Mouse (Mus musculus) midbrain, embryonic 15.5 days (tissue): ENCODE measurements around the gene Rasgrf1. TPM values are rescaled to one million over a fixed set of nuclear protein-coding genes. Genes with fewer than 3 reads are reported as not detected.

Experiments
- polyA plus RNA-seq: library from polyadenylated mRNA; unstranded; fragments of >200 nt; fragmentation: Nextera tagmentation; extraction: Ambion mirVana; gene quantifications from 2 replicates; pipeline ENCODE4 v1.2.1, GENCODE M21; 2015

The Rasgrf1 gene
- polyA plus RNA-seq, 1 experiment from 2014 or later: 5.3 TPM

Other genes with a start within 250 kb of the Rasgrf1 start
- 52.7 and 58.4 TPM in 2 replicates for gene Tmed3, start 204.8 kb upstream of the Rasgrf1 start, polyA plus RNA-seq
- 0.20 and 0.23 TPM in 2 replicates for gene Ankrd34c, start 171.4 kb upstream of the Rasgrf1 start, polyA plus RNA-seq
- gene Ctsh, start 144.2 kb downstream of the Rasgrf1 start, polyA plus RNA-seq: 21.3 and 24.0 TPM in 2 replicates
- 548 and 569 TPM in 2 replicates for gene Morf4l1, start 204.9 kb downstream of the Rasgrf1 start, polyA plus RNA-seq